Mouse (Mus musculus) kidney, embryonic 15.5 days (tissue): ENCODE data around the gene Fbxo21. TPM values are rescaled to one million over a fixed set of nuclear protein-coding genes. Genes with fewer than 3 reads are reported as not detected.

ENCODE experiments used
- ATAC-seq: fragments of 200-750 bp; cut with Nextera tagmentation; replicated peaks from 2 replicates; pipeline ENCODE4 v1.8.0; 2017; ENCODE audit warnings: moderate TSS enrichment; ENCODE audit not compliant: low FRiP score
- H3K27ac ChIP-seq: fragments of 300-500 bp; sonication (generic); 2 replicates; pipeline ENCODE4 v1.5.1; 2015; ENCODE audit warnings: mild to moderate bottlenecking, inconsistent platforms
- H3K27me3 ChIP-seq: fragments of 300-500 bp; sonication (generic); 2 replicates; pipeline ENCODE4 v1.6.1; 2015; ENCODE audit warnings: inconsistent platforms
- H3K36me3 ChIP-seq: fragments of 300-500 bp; sonication (generic); 2 replicates; pipeline ENCODE4 v1.6.1; 2015; ENCODE audit warnings: inconsistent platforms
- H3K4me1 ChIP-seq: fragments of 300-500 bp; sonication (generic); 2 replicates; pipeline ENCODE4 v1.6.1; 2015; ENCODE audit warnings: inconsistent platforms
- H3K4me2 ChIP-seq: fragments of 300-500 bp; sonication (generic); 2 replicates; pipeline ENCODE4 v1.6.1; 2015; ENCODE audit warnings: moderate library complexity, mild to moderate bottlenecking, inconsistent platforms
- H3K4me3 ChIP-seq: fragments of 300-500 bp; sonication (generic); replicated peaks from 2 replicates; pipeline ENCODE4 v1.5.1; 2015; ENCODE audit warnings: mild to moderate bottlenecking, inconsistent platforms
- H3K9ac ChIP-seq: fragments of 300-500 bp; sonication (generic); 2 replicates; pipeline ENCODE4 v1.6.1; 2015; ENCODE audit warnings: mild to moderate bottlenecking, inconsistent platforms
- H3K9me3 ChIP-seq: fragments of 300-500 bp; sonication (generic); replicated peaks from 2 replicates; pipeline ENCODE4 v1.6.1; 2016; ENCODE audit warnings: inconsistent platforms
- WGBS: fragments of 180-500 bp; shearing (Covaris S2); methylation state at CpG from one replicate; pipeline ENCODE4 v1.1.7; 2015; ENCODE audit warnings: mixed read lengths; 5-methylcytosine and 5-hydroxymethylcytosine counted together
- polyA plus RNA-seq: library from polyadenylated mRNA; unstranded; fragments of >200 nt; fragmentation: Nextera tagmentation; extraction: Ambion mirVana; gene quantifications from 2 replicates; pipeline ENCODE4 v1.2.1, GENCODE M21; 2015

The Fbxo21 gene
- polyA plus RNA-seq = 75.7 and 78.9 TPM in 2 replicates

DNA sequence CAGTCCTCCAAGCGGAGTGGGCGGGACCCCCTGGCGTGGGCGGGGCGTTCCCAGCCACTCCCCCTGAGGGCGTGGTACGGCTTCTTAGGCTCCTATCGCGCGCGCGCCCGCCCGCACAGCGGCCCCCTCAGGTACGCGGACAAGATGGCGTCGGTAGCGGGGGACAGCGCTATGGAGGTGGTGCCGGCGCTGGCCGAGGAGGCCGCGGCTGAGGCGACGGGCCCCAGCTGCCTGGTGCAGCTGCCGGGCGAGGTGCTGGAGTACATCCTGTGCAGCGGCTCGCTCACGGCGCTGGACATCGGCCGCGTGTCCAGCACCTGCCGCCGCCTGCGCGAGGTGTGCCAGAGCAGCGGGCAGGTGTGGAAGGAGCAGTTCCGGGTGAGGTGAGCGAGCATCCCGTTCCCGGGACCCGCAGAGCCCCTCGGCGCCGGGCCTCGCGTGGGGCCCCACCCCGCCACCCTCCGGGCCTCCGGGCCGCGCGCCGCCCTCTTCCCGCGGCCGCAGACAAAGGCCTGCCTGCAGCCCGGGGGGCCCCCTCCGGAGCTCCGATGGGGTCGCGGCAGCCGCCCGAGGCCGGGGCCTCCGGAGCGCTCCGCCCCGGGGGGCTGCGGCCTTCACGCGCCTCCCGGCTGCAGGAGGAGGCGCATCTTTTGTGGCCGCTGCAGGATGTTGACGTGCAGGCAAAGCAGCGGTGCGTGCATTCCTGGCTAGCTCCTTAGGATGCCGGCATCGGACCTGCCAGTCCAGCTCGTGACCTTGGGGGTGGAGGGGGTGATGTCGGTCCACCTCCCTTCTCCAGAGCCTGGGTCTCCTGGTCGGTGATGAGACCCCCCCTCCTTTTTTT is at the start of gene Fbxo21:
Gene Fbxo21 (plus strand): TSS at position 74 of the 844 bp plus-strand sequence.
- under 1% methylated on average over 88 of the region's 88 CpGs for WGBS
- peaks cover 33% of the 10 kb centered on the region for H3K4me1 ChIP-seq
- peak within 1 kb of the TSS; percentile 88 for H3K27ac ChIP-seq
- H3K4me3 ChIP-seq = peak within 1 kb of the TSS; percentile 99
- peak within 1 kb of the TSS; percentile 94 for H3K9ac ChIP-seq
- no peaks in the 10 kb centered on the region for H3K9me3 ChIP-seq
- H3K4me2 ChIP-seq = peak within 1 kb of the TSS; percentile 89
- peak; percentile 91 for ATAC-seq
- H3K27me3 ChIP-seq = no peaks in the 10 kb centered on the region
- H3K36me3 ChIP-seq = peaks cover 26% of the 10 kb centered on the region

DNA sequence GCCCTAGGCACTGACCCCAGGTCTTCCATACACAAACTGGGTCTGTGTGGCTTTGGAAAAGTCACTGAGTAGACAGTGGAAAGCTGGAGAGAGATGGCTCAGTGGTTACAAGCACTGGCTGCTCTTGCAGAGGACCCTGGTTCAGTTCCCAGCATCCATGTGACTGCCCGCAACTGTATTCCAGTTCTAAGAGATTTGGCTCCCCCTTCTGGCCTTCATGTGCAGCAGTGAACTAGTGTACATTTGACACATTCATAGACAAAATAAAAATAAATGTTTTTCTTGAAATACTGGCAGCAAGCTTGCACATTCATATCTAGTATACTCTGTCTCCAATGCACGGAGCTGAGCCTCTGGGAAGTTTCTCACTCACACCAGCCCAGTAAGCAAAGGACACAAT is 48.0 kb upstream of the Fbxo21 start:
- Histone ChIP-seq H3K27me3 (0 out of 2 replicates have a peak, but pooled peaks cover 5% of the 10 kb centered on the region), H3K36me3 (no peaks in the 10 kb centered on the region), H3K4me3 (no peak overlapping the region), H3K9ac (no peak overlapping the region), H3K27ac (no peak overlapping the region), H3K9me3 (no peaks in the 10 kb centered on the region), H3K4me1 (no peaks in the 10 kb centered on the region), H3K4me2 (no peak overlapping the region)
- WGBS = 98% methylated on average over 2 of the region's 2 CpGs
- no peak for ATAC-seq

DNA sequence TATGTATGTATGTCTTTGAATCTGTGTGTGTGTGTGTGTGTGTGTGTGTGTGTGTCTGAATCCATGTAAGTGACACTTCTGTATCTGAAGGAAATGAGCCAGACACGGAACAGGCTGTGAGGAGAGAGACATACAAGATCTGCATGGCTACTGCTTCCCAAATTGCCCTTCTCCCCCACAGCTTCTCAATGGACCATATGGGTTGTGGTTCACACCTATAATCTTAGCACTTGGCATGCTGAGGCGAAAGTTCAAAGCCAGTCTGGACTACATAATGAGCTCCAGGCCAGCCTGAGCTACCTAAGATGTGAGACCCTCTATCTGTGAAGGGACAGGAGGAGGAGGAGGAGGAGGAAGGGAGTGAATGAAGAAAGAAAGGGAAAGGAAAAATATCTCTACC is 44.3 kb upstream of the Fbxo21 start:
- H3K4me2 ChIP-seq = no peak overlapping the region
- no peak overlapping the region for H3K9ac ChIP-seq
- no peak overlapping the region for H3K4me3 ChIP-seq
- WGBS = 77% methylated on average over 2 of the region's 2 CpGs
- H3K27me3 ChIP-seq = peaks cover 11% of the 10 kb centered on the region; the same call in 1 of the 2 replicates
- no peaks in the 10 kb centered on the region for H3K9me3 ChIP-seq
- no peaks in the 10 kb centered on the region for H3K4me1 ChIP-seq
- no peak for ATAC-seq
- H3K36me3 ChIP-seq = no peaks in the 10 kb centered on the region
- H3K27ac ChIP-seq = no peak overlapping the region

DNA sequence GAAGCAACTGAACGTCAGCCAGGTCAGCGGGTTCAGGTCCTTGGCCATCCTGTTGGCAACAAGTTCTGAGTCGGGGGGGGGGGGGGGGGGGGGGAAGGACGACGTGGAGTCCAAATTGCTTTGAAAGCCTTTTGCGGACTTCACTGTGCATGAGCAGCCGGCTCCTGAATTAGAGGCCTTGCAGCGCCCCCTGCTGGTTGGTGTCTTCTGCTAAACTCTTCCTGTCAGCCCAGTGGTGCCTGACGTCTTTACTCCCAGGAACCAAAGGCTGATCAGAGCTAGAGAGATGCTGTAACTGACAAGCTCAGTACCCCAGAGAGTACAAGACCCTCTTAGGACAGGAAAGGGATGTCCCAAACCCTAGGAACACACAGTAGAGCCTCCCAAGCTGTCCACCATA is 43.7 kb upstream of the Fbxo21 start:
- Histone ChIP-seq H3K4me3 (no peak overlapping the region), H3K9me3 (no peaks in the 10 kb centered on the region), H3K36me3 (no peaks in the 10 kb centered on the region), H3K9ac (no peak overlapping the region), H3K27me3 (peaks cover 11% of the 10 kb centered on the region; the same call in 1 of the 2 replicates), H3K27ac (no peak overlapping the region), H3K4me2 (0 out of 2 replicates have a peak overlapping the region, but pooled peaks have one; percentile 23), H3K4me1 (no peaks in the 10 kb centered on the region)
- 1% methylated on average over 9 of the region's 9 CpGs for WGBS
- 0 out of 2 replicates have a peak, but pooled peaks have one; percentile 59 for ATAC-seq

DNA sequence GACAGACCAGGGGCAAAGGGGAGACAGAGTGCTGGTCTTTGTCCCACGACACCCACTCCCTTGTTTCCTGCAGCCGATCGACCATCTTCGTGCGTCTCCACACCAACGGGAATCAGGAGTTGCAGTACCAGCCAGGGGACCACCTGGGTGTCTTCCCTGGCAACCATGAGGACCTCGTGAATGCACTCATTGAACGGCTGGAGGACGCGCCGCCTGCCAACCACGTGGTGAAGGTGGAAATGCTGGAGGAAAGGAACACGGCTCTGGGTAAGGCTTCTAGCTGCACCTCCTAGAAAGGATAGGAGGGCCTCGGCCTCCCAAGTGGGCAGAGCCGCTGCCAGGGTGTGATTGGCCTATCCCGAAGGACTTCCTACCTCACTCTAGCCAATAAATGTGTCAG is 40.2 kb upstream of the Fbxo21 start:
- ATAC-seq = no peak
- WGBS = 66% methylated on average over 16 of the region's 16 CpGs
- Histone ChIP-seq H3K9ac (no peak overlapping the region), H3K9me3 (no peaks in the 10 kb centered on the region), H3K36me3 (no peaks in the 10 kb centered on the region), H3K4me2 (no peak overlapping the region), H3K27me3 (peaks cover 9% of the 10 kb centered on the region; the same call in 1 of the 2 replicates), H3K4me1 (0 out of 2 replicates have a peak, but pooled peaks cover 4% of the 10 kb centered on the region), H3K4me3 (no peak overlapping the region), H3K27ac (no peak overlapping the region)

DNA sequence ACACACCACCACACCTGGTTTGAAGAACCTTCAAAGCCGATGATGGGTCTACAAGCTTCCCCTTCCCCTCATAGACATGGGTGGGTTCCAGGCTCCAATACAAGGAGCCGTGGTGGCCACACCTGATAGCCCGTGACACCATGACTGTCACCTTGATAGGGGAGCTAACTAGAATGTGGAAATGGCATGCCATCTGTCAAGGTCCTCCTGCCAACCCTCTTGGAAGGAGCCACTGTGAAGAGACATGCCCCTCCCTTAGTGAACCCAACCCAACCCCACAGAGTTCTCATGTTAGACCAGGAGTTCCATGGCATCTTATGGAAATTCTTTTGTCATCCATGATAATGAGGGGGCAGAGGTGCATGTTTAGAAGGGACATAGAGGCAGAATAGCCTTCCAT is 39.3 kb upstream of the Fbxo21 start:
- no peak overlapping the region for H3K4me3 ChIP-seq
- H3K27ac ChIP-seq = no peak overlapping the region
- H3K9ac ChIP-seq = no peak overlapping the region
- no peak for ATAC-seq
- H3K27me3 ChIP-seq = peaks cover 6% of the 10 kb centered on the region; the same call in 1 of the 2 replicates
- no peak overlapping the region for H3K4me2 ChIP-seq
- no peaks in the 10 kb centered on the region for H3K36me3 ChIP-seq
- H3K4me1 ChIP-seq = 0 out of 2 replicates have a peak, but pooled peaks cover 4% of the 10 kb centered on the region
- 82% methylated on average over 3 of the region's 3 CpGs for WGBS
- no peaks in the 10 kb centered on the region for H3K9me3 ChIP-seq

DNA sequence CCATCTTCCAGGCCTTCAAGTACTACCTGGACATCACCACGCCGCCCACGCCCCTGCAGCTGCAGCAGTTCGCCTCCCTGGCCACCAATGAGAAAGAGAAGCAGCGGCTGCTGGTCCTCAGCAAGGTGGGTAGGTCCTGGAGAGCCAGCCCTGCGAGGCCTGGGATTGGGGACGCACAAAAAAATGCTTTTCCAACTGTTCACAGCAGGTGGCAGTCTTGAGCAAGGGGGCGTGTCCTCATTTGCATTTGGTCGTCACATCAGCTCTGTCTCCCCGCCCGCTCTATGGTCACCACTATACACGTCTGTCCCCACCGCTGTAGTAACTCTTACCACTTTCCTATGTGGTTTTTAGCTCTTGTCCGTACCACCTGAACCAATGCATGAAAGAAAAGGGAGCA is 38.3 kb upstream of the Fbxo21 start:
- Histone ChIP-seq H3K36me3 (no peaks in the 10 kb centered on the region), H3K4me2 (peak overlapping the region; percentile 60), H3K4me3 (peak overlapping the region; percentile 34), H3K27me3 (peaks cover 6% of the 10 kb centered on the region; the same call in 1 of the 2 replicates), H3K27ac (no peak overlapping the region), H3K9me3 (no peaks in the 10 kb centered on the region), H3K9ac (peak overlapping the region; percentile 26; the same call in 1 of the 2 replicates), H3K4me1 (0 out of 2 replicates have a peak, but pooled peaks cover 4% of the 10 kb centered on the region)
- peak; percentile 56 for ATAC-seq
- WGBS = 12% methylated on average over 14 of the region's 14 CpGs

DNA sequence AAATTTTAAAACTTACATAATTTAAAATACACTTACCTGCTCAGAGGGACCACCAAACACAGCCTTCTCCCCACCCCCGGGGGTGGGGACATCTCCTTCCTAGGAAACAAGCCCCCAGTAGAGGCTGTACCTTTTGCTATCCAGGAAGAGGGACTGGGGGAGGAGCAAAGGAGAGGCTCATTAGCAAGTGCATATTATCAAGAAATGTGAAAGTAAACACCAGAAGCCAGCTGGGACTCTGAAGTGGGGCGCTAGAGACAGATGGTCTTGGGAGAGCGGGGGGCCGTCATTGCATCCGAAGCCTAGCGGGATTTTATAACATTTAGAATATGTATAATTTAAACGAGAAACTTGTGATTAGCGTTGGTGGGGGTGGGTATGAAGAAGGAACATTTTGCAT is 37.1 kb upstream of the Fbxo21 start:
- no peak overlapping the region for H3K4me3 ChIP-seq
- no peak overlapping the region for H3K4me2 ChIP-seq
- H3K9me3 ChIP-seq = no peaks in the 10 kb centered on the region
- H3K36me3 ChIP-seq = no peaks in the 10 kb centered on the region
- 86% methylated on average over 8 of the region's 8 CpGs for WGBS
- H3K27me3 ChIP-seq = peaks cover 6% of the 10 kb centered on the region; the same call in 1 of the 2 replicates
- H3K4me1 ChIP-seq = 0 out of 2 replicates have a peak, but pooled peaks cover 4% of the 10 kb centered on the region
- H3K9ac ChIP-seq = no peak overlapping the region
- no peak overlapping the region for H3K27ac ChIP-seq
- no peak for ATAC-seq

DNA sequence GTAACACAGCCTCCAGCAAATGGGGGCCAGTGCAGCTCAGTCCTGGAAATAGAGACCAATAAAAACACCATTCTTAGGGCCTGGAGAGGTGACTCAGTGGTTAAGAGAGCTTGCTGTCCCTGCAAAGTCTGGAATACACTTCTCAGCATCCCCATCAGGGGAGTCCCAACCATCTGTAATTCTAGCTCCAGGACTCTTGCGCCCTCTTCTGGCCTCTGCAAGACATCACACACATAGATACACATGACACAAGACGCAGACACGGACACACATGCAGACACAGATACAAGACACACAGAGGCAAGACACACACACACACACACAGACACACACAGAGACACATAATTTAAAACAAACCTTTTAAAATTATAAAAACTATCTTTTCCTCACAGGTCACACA is 35.0 kb upstream of the Fbxo21 start:
- Histone ChIP-seq H3K4me3 (no peak overlapping the region), H3K9me3 (no peaks in the 10 kb centered on the region), H3K36me3 (no peaks in the 10 kb centered on the region), H3K4me2 (no peak overlapping the region), H3K4me1 (0 out of 2 replicates have a peak, but pooled peaks cover 4% of the 10 kb centered on the region), H3K27me3 (peaks cover under 1% of the 10 kb centered on the region; the same call in 1 of the 2 replicates), H3K27ac (no peak overlapping the region), H3K9ac (no peak overlapping the region)
- ATAC-seq = no peak
- WGBS = 77% methylated on average over 3 of the region's 3 CpGs

DNA sequence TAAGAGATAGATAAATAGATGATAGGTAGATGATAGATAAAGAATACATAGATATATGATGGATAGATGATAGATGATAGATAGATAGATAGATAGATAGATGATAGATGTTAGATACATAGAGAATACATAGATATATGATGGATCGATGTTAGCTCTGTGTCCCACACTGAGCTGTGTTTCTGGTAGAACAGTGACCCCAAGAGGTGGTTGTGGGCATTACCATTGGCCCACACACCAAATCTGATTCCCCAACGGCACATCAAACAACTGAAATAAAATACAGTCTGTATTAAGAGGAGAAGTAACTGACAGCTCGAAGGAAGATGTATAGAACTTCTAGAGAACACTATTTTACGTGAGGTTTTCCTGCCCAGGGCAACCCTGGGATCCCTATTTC is 29.9 kb upstream of the Fbxo21 start:
- H3K9ac ChIP-seq = no peak overlapping the region
- peaks cover 4% of the 10 kb centered on the region; the same call in 1 of the 2 replicates for H3K27me3 ChIP-seq
- no peak overlapping the region for H3K4me2 ChIP-seq
- no peaks in the 10 kb centered on the region for H3K36me3 ChIP-seq
- no peaks in the 10 kb centered on the region for H3K9me3 ChIP-seq
- no peak overlapping the region for H3K4me3 ChIP-seq
- 19% methylated on average over 4 of the region's 4 CpGs for WGBS
- H3K27ac ChIP-seq = no peak overlapping the region
- no peak for ATAC-seq
- no peaks in the 10 kb centered on the region for H3K4me1 ChIP-seq

DNA sequence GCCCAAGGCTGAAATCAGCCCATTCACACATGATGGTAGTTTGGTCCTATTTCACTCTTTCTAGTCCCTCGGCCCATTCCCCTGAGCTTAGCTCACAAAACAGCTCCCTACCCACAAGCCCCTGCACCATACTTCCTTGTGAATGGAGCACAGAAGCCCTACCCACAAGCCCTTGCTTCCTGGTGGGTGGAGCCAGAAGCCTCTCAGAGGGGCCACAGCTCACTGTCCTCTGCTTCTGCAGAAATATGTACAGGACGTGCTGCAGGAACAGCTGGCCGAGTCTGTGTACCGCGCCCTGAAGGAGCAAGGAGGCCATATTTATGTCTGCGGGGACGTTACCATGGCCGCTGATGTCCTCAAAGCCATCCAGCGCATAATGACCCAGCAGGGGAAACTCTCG is 27.1 kb upstream of the Fbxo21 start:
- Histone ChIP-seq H3K4me1 (no peaks in the 10 kb centered on the region), H3K9ac (no peak overlapping the region), H3K4me2 (no peak overlapping the region), H3K36me3 (no peaks in the 10 kb centered on the region), H3K4me3 (no peak overlapping the region), H3K27ac (no peak overlapping the region), H3K9me3 (no peaks in the 10 kb centered on the region), H3K27me3 (peaks cover 4% of the 10 kb centered on the region; the same call in 1 of the 2 replicates)
- WGBS = 82% methylated on average over 10 of the region's 10 CpGs
- ATAC-seq = no peak

DNA sequence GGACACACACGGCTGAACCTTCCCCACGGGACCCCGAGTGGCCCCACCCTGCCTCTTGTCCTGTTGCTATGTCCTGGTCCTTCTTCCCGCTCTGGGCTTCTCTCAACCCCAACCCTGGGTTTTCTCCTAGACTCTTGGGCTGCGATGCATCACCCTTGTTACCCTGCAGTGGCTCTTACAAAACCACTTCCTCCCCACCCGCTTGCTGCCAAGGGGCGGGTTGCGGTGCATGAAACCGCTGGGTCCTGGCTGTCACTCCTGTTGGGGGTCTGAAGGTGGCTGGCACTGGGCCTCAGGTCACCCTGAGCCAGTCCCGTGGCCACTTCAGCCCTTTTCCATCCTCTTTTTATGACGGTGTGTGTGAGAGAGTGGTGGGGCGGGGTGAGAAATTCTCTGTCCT is 22.6 kb upstream of the Fbxo21 start:
- Histone ChIP-seq H3K4me1 (peaks cover 5% of the 10 kb centered on the region), H3K9ac (no peak overlapping the region), H3K9me3 (no peaks in the 10 kb centered on the region), H3K36me3 (no peaks in the 10 kb centered on the region), H3K27me3 (no peaks in the 10 kb centered on the region), H3K4me2 (no peak overlapping the region), H3K27ac (no peak overlapping the region), H3K4me3 (no peak overlapping the region)
- WGBS = 81% methylated on average over 12 of the region's 12 CpGs
- ATAC-seq = no peak
